Mouse (Mus musculus): ENCODE measurements around the gene Ppp1ca.

DNA sequence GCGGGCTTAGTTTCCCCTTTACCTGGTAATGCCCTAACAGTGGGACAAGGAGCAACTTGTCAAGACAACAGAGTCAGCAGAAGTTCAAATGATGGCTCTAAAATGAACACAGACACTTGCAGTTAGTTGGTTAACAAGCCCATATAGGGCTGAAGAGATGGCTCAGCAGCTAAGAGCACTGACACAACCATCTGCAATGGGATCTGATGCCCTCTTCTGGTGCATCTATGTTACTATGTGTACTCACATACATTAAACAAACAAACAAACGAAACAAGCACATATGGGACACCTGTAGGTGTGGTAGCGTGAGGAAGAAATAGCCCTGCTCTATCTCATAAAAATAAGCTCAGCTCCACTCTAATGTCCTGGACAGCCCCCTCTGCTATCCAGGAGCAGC, 50.6 kb downstream of the Ppp1ca start:
- no peak for TF ChIP-seq CTCF (conservative IDR thresholded peaks at IDR 0.05; ENCODE audit: low read length)
- TF ChIP-seq NANOG (IDR thresholded peaks at IDR 0.05; ENCODE audit: borderline replicate concordance, low read length) = no peak
